Mouse (Mus musculus) ovary, postnatal 10 days (tissue): Measurements from ENCODE around the gene Dglucy.

ENCODE experiments used
- DNase-seq: peaks from one replicate; pipeline ENCODE4 v3.0.0; 2022; ENCODE audit warnings: low spot score

Dglucy gene

GRCm38 (mm10) chr12:100778934-100779865 lies at the start of gene Dglucy:
Dglucy (plus strand) TSS chr12:100779057.
- DNase-seq, result peak; percentile 84

GRCm38 (mm10) chr12:100735156-100735555 lies 43.7 kb upstream of the Dglucy start:
- no peak for DNase-seq

GRCm38 (mm10) chr12:100735581-100735980 lies 43.3 kb upstream of the Dglucy start:
- DNase-seq, result no peak

GRCm38 (mm10) chr12:100738498-100738897 lies 40.4 kb upstream of the Dglucy start:
- DNase-seq, result no peak

GRCm38 (mm10) chr12:100739011-100739570 lies 39.8 kb upstream of the Dglucy start:
- DNase-seq, result no peak

GRCm38 (mm10) chr12:100740313-100740712 lies 38.5 kb upstream of the Dglucy start:
- no peak for DNase-seq

GRCm38 (mm10) chr12:100742468-100742867 lies 36.4 kb upstream of the Dglucy start:
- no peak for DNase-seq

GRCm38 (mm10) chr12:100752977-100753376 lies 25.9 kb upstream of the Dglucy start:
- no peak for DNase-seq

GRCm38 (mm10) chr12:100753716-100754115 lies 25.1 kb upstream of the Dglucy start:
- no peak for DNase-seq

- DNase-seq, result no peak
Observed at GRCm38 (mm10) chr12:100757427-100757826, 21.4 kb upstream of the Dglucy start.

GRCm38 (mm10) chr12:100762663-100763425 lies 16.0 kb upstream of the Dglucy start:
- no peak for DNase-seq

- DNase-seq, result no peak
Observed at GRCm38 (mm10) chr12:100764329-100765018, 14.4 kb upstream of the Dglucy start.

- DNase-seq, result no peak
Observed at GRCm38 (mm10) chr12:100769871-100770270, 9.0 kb upstream of the Dglucy start.

- no peak for DNase-seq
Observed at GRCm38 (mm10) chr12:100770765-100771164, 8.1 kb upstream of the Dglucy start.

GRCm38 (mm10) chr12:100772230-100772984 lies 6.5 kb upstream of the Dglucy start:
- no peak for DNase-seq

- DNase-seq, result no peak
Observed at GRCm38 (mm10) chr12:100774756-100775155, 4.1 kb upstream of the Dglucy start.

GRCm38 (mm10) chr12:100775291-100775690 lies 3.6 kb upstream of the Dglucy start:
- DNase-seq, result no peak

GRCm38 (mm10) chr12:100775911-100776581 lies 2.8 kb upstream of the Dglucy start:
- DNase-seq, result no peak

- DNase-seq, result no peak
Observed at GRCm38 (mm10) chr12:100776991-100777390, 1.9 kb upstream of the Dglucy start.

GRCm38 (mm10) chr12:100778276-100778933 lies 452 bp upstream of the Dglucy start:
- no peak for DNase-seq
